Mouse (Mus musculus) G1E (cell line): ENCODE measurements around the gene Drc3. TPM values are rescaled to one million over a fixed set of nuclear protein-coding genes. Genes with fewer than 3 reads are reported as not detected.

ENCODE experiments used
- ATAC-seq: 2 replicates; pipeline ENCODE4 v1.8.0; 2016; ENCODE audit warnings: mild to moderate bottlenecking; ENCODE audit not compliant: insufficient number of reproducible peaks, poor library complexity, low FRiP score, severe bottlenecking; ENCODE audit errors: extremely low read depth
- DNase-seq: peaks from one replicate; pipeline ENCODE4 v3.0.0; 2012; ENCODE audit warnings: low spot score
- H3K27me3 ChIP-seq: 2 replicates; pipeline ENCODE4 v1.6.1; 2012; ENCODE audit warnings: mild to moderate bottlenecking, low read length, inconsistent platforms; ENCODE audit not compliant: insufficient read depth
- H3K36me3 ChIP-seq: replicated peaks from 2 replicates; pipeline ENCODE3; 2012; ENCODE audit warnings: mild to moderate bottlenecking, inconsistent platforms
- H3K4me1 ChIP-seq: 2 replicates; pipeline ENCODE4 v1.6.1; 2012; ENCODE audit warnings: low read depth, low read length, inconsistent platforms, mixed read lengths; ENCODE audit not compliant: insufficient read depth
- H3K4me3 ChIP-seq: 2 replicates; pipeline ENCODE4 v1.5.1; 2012; ENCODE audit warnings: low read depth, mild to moderate bottlenecking, inconsistent platforms, low read length, moderate library complexity, mixed read lengths
- H3K9me3 ChIP-seq: replicated peaks from 2 replicates; pipeline ENCODE4 v1.6.1; 2012; ENCODE audit warnings: inconsistent platforms
- CTCF ChIP-seq: IDR thresholded peaks from 2 replicates; pipeline ENCODE4 v1.5.1; 2012; ENCODE audit warnings: low read depth, low read length, inconsistent platforms, mixed read lengths
- GATA1 ChIP-seq: IDR thresholded peaks from 2 replicates; pipeline ENCODE4 v1.6.1; 2012; ENCODE audit warnings: borderline replicate concordance, low read length, inconsistent platforms, mixed read lengths
- GATA2 ChIP-seq: IDR thresholded peaks from 2 replicates; pipeline ENCODE4 v1.6.1; 2012; ENCODE audit warnings: low read depth, low read length, inconsistent platforms, borderline replicate concordance
- POLR2AphosphoS5 ChIP-seq: IDR thresholded peaks from 2 replicates; pipeline ENCODE4 v1.6.1; 2012; ENCODE audit warnings: low read depth, low read length, inconsistent platforms; ENCODE audit not compliant: insufficient replicate concordance
- TAL1 ChIP-seq: conservative IDR thresholded peaks from 2 replicates; pipeline ENCODE4 v1.6.1; 2012; ENCODE audit warnings: low read depth, low read length, inconsistent platforms, mixed read lengths
- polyA plus RNA-seq: library from polyadenylated mRNA; stranded (reverse); fragments of >175 nt; gene quantifications from 2 replicates; pipeline ENCODE4 v1.2.3, GENCODE M21; 2012
- total RNA-seq, 2 experiments: library from RNA; stranded (forward) in 1 of 2; stranded (reverse) in 1 of 2; fragments of 200-1000 nt in 1 of 2; fragments of >200 nt in 1 of 2; fragmentation: Nextera tagmentation in 1 of 2; gene quantifications; 2 replicates each; pipeline ENCODE4 v1.2.3; 2014 to 2017

Drc3 gene
- total and polyA plus RNA-seq, 3 experiments = 0.07 to 1.4 (median 1.1) TPM

GRCm38 (mm10) chr11:60351925-60352371 is 1.2 kb upstream of the Drc3 start:
- H3K4me1 ChIP-seq = peaks cover 39% of the 10 kb centered on the region

GRCm38 (mm10) chr11:60355952-60356351 is 2.8 kb downstream of the Drc3 start:
- DNase-seq (no peak), ATAC-seq (no peak)
- no peak overlapping the region for H3K4me3 ChIP-seq
- peaks cover 23% of the 10 kb centered on the region for H3K4me1 ChIP-seq
- peaks cover 13% of the 10 kb centered on the region for H3K27me3 ChIP-seq
- no peaks in the 10 kb centered on the region for H3K36me3 ChIP-seq
- TF ChIP-seq POLR2AphosphoS5 (no peak), GATA1 (no peak), TAL1 (no peak), GATA2 (no peak), CTCF (no peak)
- no peaks in the 10 kb centered on the region for H3K9me3 ChIP-seq

More at GRCm38 (mm10) chr11:60351925-60352371, 1.2 kb upstream of the Drc3 start:
- H3K27me3 ChIP-seq = no peaks in the 10 kb centered on the region
- H3K36me3 ChIP-seq = peaks cover 4% of the 10 kb centered on the region
- ATAC-seq = no peak
- DNase-seq = no peak
- H3K4me3 ChIP-seq = peak overlapping the region; percentile 91
- H3K9me3 ChIP-seq = no peaks in the 10 kb centered on the region
- TF ChIP-seq CTCF (no peak), GATA1 (no peak), GATA2 (no peak), TAL1 (no peak), POLR2AphosphoS5 (no peak)

- no peak for ATAC-seq
- no peaks in the 10 kb centered on the region for H3K36me3 ChIP-seq
- no peak for TF ChIP-seq POLR2AphosphoS5
- no peak for TF ChIP-seq TAL1
- TF ChIP-seq GATA2 = no peak
- no peak for TF ChIP-seq GATA1
- no peak for TF ChIP-seq CTCF
- peaks cover 13% of the 10 kb centered on the region for H3K27me3 ChIP-seq
- DNase-seq = no peak
- H3K4me1 ChIP-seq = peaks cover 14% of the 10 kb centered on the region
- H3K9me3 ChIP-seq = no peaks in the 10 kb centered on the region
- no peak overlapping the region for H3K4me3 ChIP-seq
Observed at GRCm38 (mm10) chr11:60357116-60357515, 4.0 kb downstream of the Drc3 start.

- Histone ChIP-seq H3K9me3 (no peaks in the 10 kb centered on the region), H3K4me3 (no peak overlapping the region), H3K4me1 (peaks cover 6% of the 10 kb centered on the region), H3K36me3 (no peaks in the 10 kb centered on the region), H3K27me3 (peaks cover 19% of the 10 kb centered on the region)
- TF ChIP-seq CTCF (no peak), GATA2 (no peak), POLR2AphosphoS5 (no peak), TAL1 (no peak), GATA1 (no peak)
- ATAC-seq (no peak), DNase-seq (no peak)
Observed at GRCm38 (mm10) chr11:60358548-60358947, 5.4 kb downstream of the Drc3 start.

GRCm38 (mm10) chr11:60359138-60359537 is 6.0 kb downstream of the Drc3 start:
- DNase-seq (no peak), ATAC-seq (no peak)
- Histone ChIP-seq H3K4me3 (no peak overlapping the region), H3K4me1 (no peaks in the 10 kb centered on the region), H3K27me3 (peaks cover 25% of the 10 kb centered on the region), H3K36me3 (no peaks in the 10 kb centered on the region), H3K9me3 (no peaks in the 10 kb centered on the region)
- no peak for TF ChIP-seq GATA2
- no peak for TF ChIP-seq GATA1
- no peak for TF ChIP-seq POLR2AphosphoS5
- TF ChIP-seq TAL1 = no peak
- TF ChIP-seq CTCF = no peak

GRCm38 (mm10) chr11:60359936-60360335 is 6.8 kb downstream of the Drc3 start:
- DNase-seq (no peak), ATAC-seq (no peak)
- TF ChIP-seq GATA2 (no peak), CTCF (no peak), TAL1 (no peak), GATA1 (no peak), POLR2AphosphoS5 (no peak)
- H3K4me1 ChIP-seq = no peaks in the 10 kb centered on the region
- H3K36me3 ChIP-seq = no peaks in the 10 kb centered on the region
- H3K27me3 ChIP-seq = peaks cover 33% of the 10 kb centered on the region
- H3K9me3 ChIP-seq = no peaks in the 10 kb centered on the region
- no peak overlapping the region for H3K4me3 ChIP-seq
